Mouse (Mus musculus): Measurements from ENCODE around the gene Fam155a. TPM values are rescaled to one million over a fixed set of nuclear protein-coding genes. Genes with fewer than 3 reads are reported as not detected.

Fam155a gene
- total and polyA plus RNA-seq, 3 experiments, result not detected

DNA sequence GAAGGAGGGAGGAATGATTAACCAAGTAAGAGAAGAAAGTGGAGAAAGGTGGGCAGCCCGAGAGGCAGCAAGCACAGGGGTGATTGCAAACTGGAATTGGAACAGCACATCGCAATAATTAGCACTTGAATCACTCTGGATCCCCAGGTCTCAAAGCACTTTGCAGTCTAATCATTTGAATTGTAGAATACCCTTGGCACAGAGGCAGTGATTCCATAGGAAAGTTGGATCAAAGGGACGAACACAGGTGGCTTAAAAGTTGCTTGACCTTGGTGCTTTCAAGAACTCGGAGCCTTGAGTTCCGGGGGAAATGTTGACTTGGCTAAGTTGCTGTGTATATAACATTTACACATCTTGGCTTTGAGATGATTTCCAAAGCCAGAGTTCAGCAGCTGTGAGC, 299.7 kb downstream of the Fam155a start:
- no peak overlapping the region for H3K4me3 ChIP-seq (replicated peaks in 1 of 3; ENCODE audit: low read depth in 2 of 3, low read length in 2 of 3, poor library complexity in 1 of 3)
- peaks cover 55% of the 10 kb centered on the region for H3K9me3 ChIP-seq (replicated peaks; ENCODE audit: low read length)
- no peak for TF ChIP-seq JUN (IDR thresholded peaks at IDR 0.05; ENCODE audit: insufficient read depth, low read depth, low read length)
- TF ChIP-seq SMC3 (IDR thresholded peaks at IDR 0.05; ENCODE audit: low read depth, low read length), result no peak
- no peak for TF ChIP-seq JUND (conservative IDR thresholded peaks at IDR 0.05; ENCODE audit: low read depth, low read length)
- TF ChIP-seq USF2 (conservative IDR thresholded peaks at IDR 0.05; ENCODE audit: low read depth, low read length), result no peak
- TF ChIP-seq NELFE (IDR thresholded peaks at IDR 0.05; ENCODE audit: low read depth, low read length), result no peak
- TF ChIP-seq ELF1 (IDR thresholded peaks at IDR 0.05; ENCODE audit: low read depth, low read length), result no peak
- TF ChIP-seq CHD1 (IDR thresholded peaks at IDR 0.05; ENCODE audit: low read depth, low read length), result no peak
- no peak for TF ChIP-seq IRF4 (IDR thresholded peaks at IDR 0.05; ENCODE audit: low read depth, low read length)
- H3K36me3 ChIP-seq (replicated peaks in 1 of 2; ENCODE audit: control insufficient read depth in 1 of 2, insufficient read depth in 1 of 2, low read length in 1 of 2), result no peaks in the 10 kb centered on the region
- DNase-seq (ENCODE audit: extremely low read depth), result no peak
- H3K9ac ChIP-seq (ENCODE audit: insufficient read depth, low read depth), result no peak overlapping the region
- dilution Hi-C loops (cut with MboI; ENCODE audit: extremely low pct_ligation_motif_present, extremely low pct_unique_long_range_greater_than_20kb, low sequenced_read_pairs), result no loop called here
- in situ Hi-C loops (cut with MboI; ENCODE audit: low pct_ligation_motif_present, low pct_unique_long_range_greater_than_20kb, low sequenced_read_pairs), result no loop called here
- H3K4me1 ChIP-seq (ENCODE audit: control insufficient read depth in 1 of 2, insufficient read depth in 2 of 2), result no peaks in the 10 kb centered on the region
- H3K27ac ChIP-seq (ENCODE audit: insufficient read depth, low read depth), result no peak overlapping the region
- no peaks in the 10 kb centered on the region for H3K79me2 ChIP-seq (replicated peaks; ENCODE audit: control insufficient read depth, extremely low read depth, insufficient read depth, poor library complexity, severe bottlenecking)
- H3K27me3 ChIP-seq (replicated peaks), result no peaks in the 10 kb centered on the region
- no peak overlapping the region for H3K4me2 ChIP-seq (ENCODE audit: insufficient read depth, low read depth, poor library complexity, severe bottlenecking)

DNA sequence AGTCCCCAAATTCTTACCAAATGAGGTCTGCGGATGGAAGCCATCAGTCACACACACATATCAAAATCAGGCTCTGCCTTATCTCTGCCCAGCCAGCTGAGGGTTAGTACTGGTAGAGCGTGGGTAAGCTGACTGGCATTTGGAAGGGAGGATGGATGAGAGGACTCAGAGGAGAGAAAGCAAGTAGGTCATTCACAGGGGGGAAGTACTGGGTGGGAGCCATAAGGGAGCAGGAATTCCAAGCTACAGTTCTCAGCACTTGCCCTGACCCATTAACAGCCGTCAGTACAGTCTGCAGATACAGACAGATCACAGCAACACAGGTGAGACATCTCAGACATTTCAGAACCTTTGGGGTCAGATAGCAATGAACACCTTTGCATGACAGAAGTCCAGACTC, 300.8 kb downstream of the Fam155a start:
- H3K4me3 ChIP-seq (replicated peaks in 1 of 3; ENCODE audit: low read depth in 2 of 3, low read length in 2 of 3, poor library complexity in 1 of 3), result no peak overlapping the region
- no peaks in the 10 kb centered on the region for H3K79me2 ChIP-seq (replicated peaks; ENCODE audit: control insufficient read depth, extremely low read depth, insufficient read depth, poor library complexity, severe bottlenecking)
- in situ Hi-C loops (cut with MboI; ENCODE audit: low pct_ligation_motif_present, low pct_unique_long_range_greater_than_20kb, low sequenced_read_pairs), result no loop called here
- no peak for DNase-seq (ENCODE audit: extremely low read depth)
- H3K27me3 ChIP-seq (replicated peaks), result no peaks in the 10 kb centered on the region
- H3K9me3 ChIP-seq (replicated peaks; ENCODE audit: low read length), result peaks cover 58% of the 10 kb centered on the region
- dilution Hi-C loops (cut with MboI; ENCODE audit: extremely low pct_ligation_motif_present, extremely low pct_unique_long_range_greater_than_20kb, low sequenced_read_pairs), result no loop called here
- H3K4me1 ChIP-seq (ENCODE audit: control insufficient read depth in 1 of 2, insufficient read depth in 2 of 2), result no peaks in the 10 kb centered on the region
- no peak for TF ChIP-seq EP300 (IDR thresholded peaks at IDR 0.05; ENCODE audit: low read length)
- TF ChIP-seq CHD2 (IDR thresholded peaks at IDR 0.05; ENCODE audit: low read length), result no peak
- no peak for TF ChIP-seq POLR2AphosphoS2 (IDR thresholded peaks at IDR 0.05; ENCODE audit: low read depth, low read length)
- TF ChIP-seq SMC3 (IDR thresholded peaks at IDR 0.05; ENCODE audit: low read depth, low read length), result no peak
- TF ChIP-seq GABPA (IDR thresholded peaks at IDR 0.05; ENCODE audit: insufficient replicate concordance, low read depth, low read length), result no peak
- TF ChIP-seq USF2 (conservative IDR thresholded peaks at IDR 0.05; ENCODE audit: low read depth, low read length), result no peak
- no peak for TF ChIP-seq ZMIZ1 (IDR thresholded peaks at IDR 0.05; ENCODE audit: low read depth, low read length)
- TF ChIP-seq JUN (IDR thresholded peaks at IDR 0.05; ENCODE audit: insufficient read depth, low read depth, low read length), result no peak
- no peak for TF ChIP-seq TCF12 (IDR thresholded peaks at IDR 0.05; ENCODE audit: low read depth, low read length)
- no peak for TF ChIP-seq IRF4 (IDR thresholded peaks at IDR 0.05; ENCODE audit: low read depth, low read length)
- TF ChIP-seq CHD1 (IDR thresholded peaks at IDR 0.05; ENCODE audit: low read depth, low read length), result no peak
- no peak overlapping the region for H3K4me2 ChIP-seq (ENCODE audit: insufficient read depth, low read depth, poor library complexity, severe bottlenecking)
- no peaks in the 10 kb centered on the region for H3K36me3 ChIP-seq (replicated peaks in 1 of 2; ENCODE audit: control insufficient read depth in 1 of 2, insufficient read depth in 1 of 2, low read length in 1 of 2)
- H3K9ac ChIP-seq (ENCODE audit: insufficient read depth, low read depth), result no peak overlapping the region
- no peak overlapping the region for H3K27ac ChIP-seq (ENCODE audit: insufficient read depth, low read depth)

DNA sequence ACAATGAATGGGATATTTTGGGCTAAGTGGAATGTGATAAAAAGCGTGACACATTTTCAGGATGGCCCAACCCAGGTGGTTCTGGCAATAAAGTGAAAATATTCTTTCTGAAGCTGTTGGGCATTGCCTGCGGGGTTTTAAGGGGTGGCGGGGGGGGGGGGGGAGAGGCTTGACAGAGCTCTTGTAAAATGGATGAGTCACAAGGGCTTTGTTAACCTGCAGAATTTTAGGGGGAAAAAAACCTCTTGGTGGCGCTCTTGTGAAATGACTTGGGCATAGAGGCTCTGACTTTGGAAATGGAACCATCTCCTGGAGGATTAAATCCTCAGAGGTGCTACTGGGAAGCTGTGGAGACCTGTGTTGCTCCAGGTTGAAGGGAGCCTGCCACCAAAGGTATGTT, 309.9 kb downstream of the Fam155a start:
- Histone ChIP-seq H3K9ac (ENCODE audit: insufficient read depth, low read depth) (no peak overlapping the region), H3K36me3 (replicated peaks in 1 of 2; ENCODE audit: control insufficient read depth in 1 of 2, insufficient read depth in 1 of 2, low read length in 1 of 2) (no peaks in the 10 kb centered on the region), H3K79me2 (replicated peaks; ENCODE audit: control insufficient read depth, extremely low read depth, insufficient read depth, poor library complexity, severe bottlenecking) (no peaks in the 10 kb centered on the region), H3K4me3 (replicated peaks in 1 of 3; ENCODE audit: low read depth in 2 of 3, low read length in 2 of 3, poor library complexity in 1 of 3) (no peak overlapping the region), H3K9me3 (replicated peaks; ENCODE audit: low read length) (peaks cover 69% of the 10 kb centered on the region), H3K27ac (ENCODE audit: insufficient read depth, low read depth) (no peak overlapping the region), H3K4me1 (ENCODE audit: control insufficient read depth in 1 of 2, insufficient read depth in 2 of 2) (no peaks in the 10 kb centered on the region), H3K27me3 (replicated peaks) (no peaks in the 10 kb centered on the region), H3K4me2 (ENCODE audit: insufficient read depth, low read depth, poor library complexity, severe bottlenecking) (no peak overlapping the region)
- in situ Hi-C loops (cut with MboI; ENCODE audit: low pct_ligation_motif_present, low pct_unique_long_range_greater_than_20kb, low sequenced_read_pairs), result no loop called here
- dilution Hi-C loops (cut with MboI; ENCODE audit: extremely low pct_ligation_motif_present, extremely low pct_unique_long_range_greater_than_20kb, low sequenced_read_pairs), result no loop called here
- DNase-seq (ENCODE audit: extremely low read depth), result no peak
- no peak for TF ChIP-seq SIN3A (IDR thresholded peaks at IDR 0.05; ENCODE audit: low read length)
- TF ChIP-seq POLR2AphosphoS2 (IDR thresholded peaks at IDR 0.05; ENCODE audit: low read depth, low read length), result no peak
- TF ChIP-seq SMC3 (IDR thresholded peaks at IDR 0.05; ENCODE audit: low read depth, low read length), result no peak
- no peak for TF ChIP-seq MEF2A (IDR thresholded peaks at IDR 0.05; ENCODE audit: borderline replicate concordance, low read depth, low read length)
- no peak for TF ChIP-seq CHD2 (IDR thresholded peaks at IDR 0.05; ENCODE audit: low read length)
- TF ChIP-seq IRF4 (IDR thresholded peaks at IDR 0.05; ENCODE audit: low read depth, low read length), result no peak
- no peak for TF ChIP-seq TCF12 (IDR thresholded peaks at IDR 0.05; ENCODE audit: low read depth, low read length)
- TF ChIP-seq MYC (IDR thresholded peaks at IDR 0.05; ENCODE audit: low read depth, low read length), result no peak
- no peak for TF ChIP-seq RCOR1 (conservative IDR thresholded peaks at IDR 0.05; ENCODE audit: low read depth, low read length)
- TF ChIP-seq JUN (IDR thresholded peaks at IDR 0.05; ENCODE audit: insufficient read depth, low read depth, low read length), result no peak
- no peak for TF ChIP-seq POLR2A (IDR thresholded peaks at IDR 0.05; ENCODE audit: low read depth, low read length)
- TF ChIP-seq TBP (conservative IDR thresholded peaks at IDR 0.05; ENCODE audit: low read depth, low read length), result no peak
- TF ChIP-seq ZNF384 (IDR thresholded peaks at IDR 0.05; ENCODE audit: low read depth, low read length), result no peak
- no peak for TF ChIP-seq PAX5 (IDR thresholded peaks at IDR 0.05; ENCODE audit: low read length)
- no peak for TF ChIP-seq ELF1 (IDR thresholded peaks at IDR 0.05; ENCODE audit: low read depth, low read length)
- TF ChIP-seq BHLHE40 (IDR thresholded peaks at IDR 0.05; ENCODE audit: low read depth, low read length), result no peak
